ENCODE assay signal across 13 mouse cellular contexts in the genomic region with DNA sequence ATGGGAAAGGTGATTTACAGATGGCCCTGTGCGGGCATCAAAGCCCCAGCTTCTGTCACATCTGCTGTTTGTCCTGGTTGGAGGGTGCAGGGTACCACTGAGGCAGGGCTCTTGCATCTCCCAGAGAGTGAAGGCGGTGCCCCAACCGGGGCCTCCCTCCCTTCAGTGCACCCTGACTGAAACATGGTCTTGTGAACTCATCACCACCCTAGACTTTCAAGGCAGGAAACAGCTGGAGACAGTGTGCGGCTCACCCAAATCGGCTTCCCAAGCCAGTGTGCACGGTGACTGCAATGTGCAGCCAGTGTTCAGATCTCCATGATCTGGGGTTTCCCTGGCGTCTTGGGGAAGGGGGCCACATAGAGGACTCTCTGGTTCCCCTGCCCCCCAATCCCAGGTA. TPM values are rescaled to one million over a fixed set of nuclear protein-coding genes. Genes with fewer than 3 reads are reported as not detected.
DNase-seq lines count a peak whose midpoint lies in the region; ATAC-seq and TF ChIP-seq lines count a peak whose summit lies in the region.
"Had no signal": no experiment of that assay in that cellular context is flagged by ENCODE, and none has a peak within 500 bp of the region (broad histone marks: within the 10 kb centered on the region; RNA-seq: fewer than 3 reads in every experiment).

No protein-coding gene starts in this region.

- H3K27ac ChIP-seq in lung, postnatal 0 days (ENCODE audit: low read length), result no peak overlapping the region
- H3K27ac ChIP-seq: neural tube, embryonic 13.5 days had no signal

- H3K27me3 ChIP-seq in lung, postnatal 0 days (replicated peaks; ENCODE audit: insufficient read depth, low read length), result no peaks in the 10 kb centered on the region
- H3K27me3 ChIP-seq: embryonic facial prominence, embryonic 12.5 days; neural tube, embryonic 13.5 days had no signal

- intact Hi-C loops in heart, postnatal 10 days (cut with DNase I), result no loop called here
- intact Hi-C loops in heart, postnatal 14 days (cut with DNase I), result no loop called here

- TF ChIP-seq EP300 in lung, postnatal 0 days (IDR thresholded peaks at IDR 0.05), result no peak

- no peak for TF ChIP-seq CTCF in lung, postnatal 0 days (IDR thresholded peaks at IDR 0.05)

- no peak overlapping the region for H3K9ac ChIP-seq in lung, postnatal 0 days (replicated peaks; ENCODE audit: low read depth)
- H3K9ac ChIP-seq: embryonic facial prominence, embryonic 12.5 days; neural tube, embryonic 13.5 days had no signal

- peak; percentile 54 for ATAC-seq in lung, postnatal 0 days

- no peaks in the 10 kb centered on the region for H3K4me1 ChIP-seq in lung, postnatal 0 days (ENCODE audit: insufficient read depth, low read depth, low read length)

- H3K4me2 ChIP-seq in lung, postnatal 0 days (replicated peaks; ENCODE audit: low read depth, low read length), result no peak overlapping the region
- H3K4me2 ChIP-seq: embryonic facial prominence, embryonic 12.5 days; heart, embryonic 11.5 days; neural tube, embryonic 13.5 days had no signal

- 58% methylated on average over 7 of the region's 7 CpGs for WGBS in lung, postnatal 0 days

- H3K9me3 ChIP-seq in lung, postnatal 0 days (ENCODE audit: low read length), result no peaks in the 10 kb centered on the region
- H3K9me3 ChIP-seq: embryonic facial prominence, embryonic 12.5 days; neural tube, embryonic 13.5 days had no signal

- no peaks in the 10 kb centered on the region for H3K36me3 ChIP-seq in lung, postnatal 0 days (ENCODE audit: insufficient read depth, low read length)
- H3K36me3 ChIP-seq: embryonic facial prominence, embryonic 12.5 days; neural tube, embryonic 13.5 days had no signal

- no peak overlapping the region for H3K4me3 ChIP-seq in lung, postnatal 0 days (ENCODE audit: low read depth, low read length)
- H3K4me3 ChIP-seq: embryonic facial prominence, embryonic 12.5 days; neural tube, embryonic 13.5 days had no signal

- DNase-seq in heart, postnatal 10 days, result peak; percentile 25 to 41
- no peak for DNase-seq in heart, postnatal 14 days
- DNase-seq in lung, postnatal 0 days (ENCODE audit: low spot score), result peak; percentile 26
- DNase-seq in lung, postnatal 14 days, result no peak
- peak; percentile 30 for DNase-seq in induced T-regulatory cell, adult 2 months (ENCODE audit: low read depth)
- DNase-seq in thymus, postnatal 0 days (ENCODE audit: low spot score), result peak; percentile 80
- no peak for DNase-seq in gastrocnemius, postnatal 10 days
- no peak for DNase-seq in cerebellum, adult 18-20 months
- DNase-seq: adrenal gland, postnatal 25 days; cerebellum, adult 11 months had no signal

RNA-seq across cellular contexts. Expression of gene Ccnd2, which starts 26.0 kb away (rescaled TPM):
- total RNA-seq in heart, postnatal 10 days (2021), result 100 to 1,000 TPM; 270 to 328 TPM
- 100 to 1,000 TPM; 167 to 186 TPM for total RNA-seq in heart, postnatal 14 days (2021)
- polyA plus RNA-seq in lung, postnatal 0 days (2015; fragmentation: Nextera tagmentation; extraction: Ambion mirVana), result 286 and 310 TPM in 2 replicates
- 279 and 280 TPM in 2 replicates for polyA plus RNA-seq in thymus, postnatal 0 days (2015; fragmentation: Nextera tagmentation; extraction: Ambion mirVana)
- total RNA-seq in gastrocnemius, postnatal 10 days (2021), result 10 to 100 TPM; 33.2 to 52.1 TPM

Comparison
In these comparisons a context has a peak if more than half of its experiments do, and no peak if none do; other contexts are left out.
1. DNase-seq: peak in heart, postnatal 10 days (2 of 2), lung, postnatal 0 days (single experiment), induced T-regulatory cell, adult 2 months (single experiment) and thymus, postnatal 0 days (single experiment); none in heart, postnatal 14 days (0 of 2), lung, postnatal 14 days (single experiment), gastrocnemius, postnatal 10 days (single experiment) and cerebellum, adult 18-20 months (0 of 2).